Mouse (Mus musculus): Measurements from ENCODE around the gene Bicc1.
"Not testable (repeated sequence)": the region's sequence is repeated elsewhere in the genome, so short reads cannot be mapped to it uniquely, and the experiment has no call there.

Gene Bicc1

DNA sequence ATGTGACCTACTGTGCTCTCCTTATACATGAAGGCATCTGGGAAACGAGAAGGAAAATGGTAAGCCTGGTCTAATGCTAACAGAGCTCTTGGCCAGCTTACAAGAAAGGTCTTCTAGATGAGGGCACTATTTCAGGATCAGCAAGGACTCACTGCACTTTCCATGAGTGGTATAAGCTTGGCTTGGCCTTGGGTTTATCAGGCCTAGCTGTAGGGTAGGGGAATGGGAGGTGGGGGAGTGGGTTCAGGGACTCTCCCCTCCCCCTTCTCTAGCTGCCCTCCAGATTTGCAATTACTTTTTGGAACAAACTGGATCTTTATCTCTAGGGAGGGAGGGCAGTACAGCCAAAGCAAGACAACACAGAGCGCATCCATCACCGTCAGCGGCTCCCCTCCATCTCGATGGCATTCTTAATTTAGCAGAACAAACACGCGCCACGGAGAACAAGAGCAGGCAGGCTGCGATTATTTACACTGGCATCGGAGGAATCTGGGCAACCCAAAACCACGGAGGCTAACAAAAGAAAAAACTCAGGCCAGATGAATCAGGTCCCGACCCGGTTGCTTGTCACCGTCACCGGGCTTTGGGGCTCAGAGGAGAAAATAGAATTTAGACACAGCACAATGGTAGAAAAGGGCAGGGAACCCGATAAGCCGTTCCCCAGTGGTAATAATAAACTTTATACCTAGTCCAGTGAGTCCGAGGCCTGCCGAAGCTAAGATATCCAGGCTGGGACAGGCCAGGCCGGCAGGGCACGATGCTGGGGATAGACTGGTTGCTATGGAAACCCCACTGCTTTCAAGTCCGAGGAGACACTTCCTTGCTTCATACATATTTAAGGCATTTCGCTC lies 210.0 kb downstream of the Bicc1 start:
- DNase-seq (ENCODE audit: low read depth, low spot score) = peak; percentile 51

DNA sequence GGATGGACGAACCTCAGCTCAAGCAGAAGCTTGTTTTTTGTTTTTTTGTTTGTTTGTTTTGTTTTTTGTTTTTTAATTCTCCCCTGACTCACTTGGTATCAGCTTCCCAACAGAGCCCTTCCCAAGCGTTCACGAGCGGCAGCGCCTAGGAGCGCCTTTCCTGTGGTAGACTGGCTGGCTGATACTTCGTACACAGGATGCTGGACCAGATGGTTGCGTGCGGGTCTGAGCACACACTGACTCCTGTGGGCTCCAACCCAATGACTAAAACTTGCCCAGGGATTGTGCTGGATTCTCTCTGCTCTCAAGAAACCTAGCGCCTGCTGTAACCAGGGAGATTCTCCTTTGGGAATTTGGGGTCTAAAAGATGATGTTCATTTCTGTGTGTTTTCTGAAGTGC lies 211.2 kb downstream of the Bicc1 start:
- no peak for DNase-seq (ENCODE audit: low read depth, low spot score)

DNA sequence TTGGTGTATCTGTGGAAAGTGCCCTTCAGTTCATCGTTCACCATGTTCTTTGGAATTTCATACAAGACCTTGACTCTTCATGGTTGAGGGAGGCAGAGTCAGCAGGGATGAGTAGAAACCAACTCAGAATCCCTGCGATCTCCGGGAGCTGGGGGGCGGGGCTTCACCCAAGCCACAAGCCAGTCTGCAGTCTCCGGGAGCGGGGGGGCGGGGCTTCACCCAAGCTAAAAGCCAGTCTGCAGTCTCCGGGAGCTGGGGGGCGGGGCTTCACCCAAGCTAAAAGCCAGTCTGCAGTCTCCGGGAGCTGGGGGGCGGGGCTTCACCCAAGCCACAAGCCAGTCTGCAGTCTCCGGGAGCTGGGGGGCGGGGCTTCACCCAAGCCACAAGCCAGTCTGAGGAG lies 213.4 kb downstream of the Bicc1 start:
- DNase-seq (ENCODE audit: low read depth, low spot score) = not testable (repeated sequence)

DNA sequence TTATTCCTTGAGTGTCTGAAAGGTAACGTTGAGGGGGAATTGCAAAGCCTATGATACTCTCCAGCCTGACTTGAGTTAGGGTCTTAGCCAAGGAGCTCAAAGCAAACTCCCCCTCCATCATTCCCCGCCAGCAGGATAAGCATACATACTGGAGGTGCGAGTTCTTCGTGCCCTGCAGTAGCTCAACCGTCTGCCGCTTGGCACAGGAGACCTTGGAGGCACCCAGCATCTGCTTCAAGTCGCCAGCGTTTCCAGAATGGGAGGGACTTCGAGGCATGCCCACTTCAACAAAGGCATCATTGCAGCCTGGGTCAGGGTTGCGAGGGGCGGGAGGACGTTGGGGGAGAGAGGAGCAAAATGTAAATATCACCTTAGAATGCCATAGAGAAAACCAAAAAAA lies 214.4 kb downstream of the Bicc1 start:
- DNase-seq (ENCODE audit: low read depth, low spot score) = no peak

DNA sequence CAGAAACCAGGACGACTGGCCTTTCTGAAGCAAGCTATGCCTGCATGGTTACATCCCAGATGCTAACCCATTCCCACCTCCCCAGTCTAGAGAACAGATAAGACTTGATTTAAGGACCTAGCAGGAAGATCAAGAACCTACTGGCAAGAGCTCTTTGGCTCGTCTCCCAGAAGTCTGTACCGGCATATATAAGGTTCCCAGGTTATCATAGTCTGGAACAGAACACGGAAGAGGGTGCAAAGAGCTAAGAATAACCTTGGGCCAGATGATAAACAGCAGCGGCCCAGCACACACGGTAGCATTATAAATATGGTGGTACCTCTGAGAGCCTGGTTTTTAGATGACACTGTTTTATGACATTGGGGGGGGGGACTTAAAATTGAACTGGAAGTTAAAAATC lies 217.9 kb downstream of the Bicc1 start:
- no peak for DNase-seq (ENCODE audit: low read depth, low spot score)

DNA sequence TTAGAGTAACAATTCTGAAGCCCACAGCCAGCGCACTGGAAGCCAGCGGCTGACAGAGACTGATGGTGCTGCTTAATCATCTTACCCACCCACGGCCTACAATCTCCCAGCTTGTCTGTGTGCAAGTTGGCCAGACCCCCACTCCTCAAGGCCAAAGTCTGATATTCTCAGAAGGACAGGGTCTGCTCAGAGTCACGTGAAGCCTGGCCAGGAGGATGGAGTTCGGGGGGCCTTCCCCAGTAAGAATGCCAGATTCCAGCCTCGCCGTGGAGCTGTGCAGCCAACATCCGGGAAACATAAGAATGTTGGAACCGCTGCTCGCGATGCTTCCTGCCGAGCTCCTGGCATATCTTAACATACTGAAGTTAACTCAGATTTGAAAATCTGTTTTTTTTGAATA lies 219.7 kb downstream of the Bicc1 start:
- DNase-seq (ENCODE audit: low read depth, low spot score) = no peak

DNA sequence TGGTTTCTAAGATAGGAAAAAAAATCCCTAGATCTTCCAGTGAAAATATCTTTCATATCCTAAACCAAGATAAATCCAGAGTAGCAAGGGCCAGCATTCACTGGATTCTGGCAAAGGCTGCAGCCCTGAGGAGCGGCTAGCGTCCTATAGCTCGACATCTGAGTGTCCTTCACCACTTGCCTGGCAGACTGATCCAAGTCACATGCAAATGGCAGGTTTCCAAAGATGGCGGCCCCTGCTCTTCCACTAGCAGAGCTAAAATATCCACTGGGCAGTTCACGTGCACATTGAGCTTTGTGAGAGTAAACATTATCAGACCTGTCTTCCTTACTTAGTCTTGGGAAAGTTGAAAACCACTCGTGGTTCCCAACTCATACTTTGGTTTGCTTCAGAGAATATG lies 222.1 kb downstream of the Bicc1 start:
- no peak for DNase-seq (ENCODE audit: low read depth, low spot score)

DNA sequence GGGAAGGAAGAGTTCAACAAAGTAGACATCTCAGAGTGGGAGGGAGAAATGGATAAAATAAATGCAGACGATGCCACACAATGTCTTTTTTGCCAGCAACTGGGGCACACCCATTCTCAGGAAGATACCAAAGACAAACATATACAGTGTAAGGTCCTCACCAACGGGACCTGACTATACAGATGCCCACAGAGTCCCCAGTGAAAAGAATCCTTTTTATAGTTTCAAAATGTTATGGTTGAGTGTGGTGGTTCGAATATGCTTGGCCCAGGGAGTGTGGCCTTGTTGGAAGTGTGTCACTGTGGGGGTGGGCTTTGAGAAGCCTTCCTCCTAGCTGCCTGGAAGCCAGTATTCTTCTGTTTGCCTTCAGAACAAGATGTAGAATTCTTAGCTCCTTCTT lies 223.5 kb downstream of the Bicc1 start:
- no peak for DNase-seq (ENCODE audit: low read depth, low spot score)

DNA sequence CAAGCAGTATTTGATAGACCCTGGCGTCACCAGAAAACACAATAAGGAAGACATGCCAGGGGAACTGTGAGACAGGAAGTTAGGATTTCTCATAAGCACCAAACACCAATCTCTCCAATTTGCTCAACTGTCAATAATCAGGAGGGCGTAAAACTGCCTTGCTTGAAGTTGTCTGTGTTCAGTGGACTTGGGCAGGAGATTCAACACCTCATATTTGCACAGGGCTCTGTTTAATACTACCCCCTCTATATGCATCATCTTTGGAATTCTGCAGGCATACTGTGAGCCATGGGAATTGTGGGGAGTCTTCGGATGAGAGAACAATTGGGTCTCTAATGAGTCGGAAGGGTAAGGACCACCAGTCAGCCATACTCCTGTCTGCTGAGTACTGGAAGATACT lies 233.4 kb downstream of the Bicc1 start:
- no peak for DNase-seq (ENCODE audit: low read depth, low spot score)

DNA sequence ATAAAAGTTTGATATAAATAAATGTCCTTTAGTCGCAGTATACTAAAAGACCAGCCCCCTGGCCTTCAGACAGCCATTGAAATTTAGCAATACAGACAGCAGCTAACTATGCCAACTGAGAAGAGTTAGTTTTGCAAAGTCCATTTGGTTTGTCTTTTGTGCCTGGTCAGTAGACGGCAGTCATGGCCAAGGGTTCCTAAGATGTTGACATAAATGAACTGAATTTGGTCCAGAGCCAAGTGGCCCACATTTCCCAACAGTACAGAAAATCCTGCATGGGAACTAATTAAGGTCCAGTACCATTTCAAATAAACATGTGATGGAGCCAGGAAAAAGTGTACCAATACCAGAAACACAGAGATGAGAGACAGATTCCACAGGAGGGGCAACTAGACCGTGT lies 235.2 kb downstream of the Bicc1 start:
- DNase-seq (ENCODE audit: low read depth, low spot score) = no peak

DNA sequence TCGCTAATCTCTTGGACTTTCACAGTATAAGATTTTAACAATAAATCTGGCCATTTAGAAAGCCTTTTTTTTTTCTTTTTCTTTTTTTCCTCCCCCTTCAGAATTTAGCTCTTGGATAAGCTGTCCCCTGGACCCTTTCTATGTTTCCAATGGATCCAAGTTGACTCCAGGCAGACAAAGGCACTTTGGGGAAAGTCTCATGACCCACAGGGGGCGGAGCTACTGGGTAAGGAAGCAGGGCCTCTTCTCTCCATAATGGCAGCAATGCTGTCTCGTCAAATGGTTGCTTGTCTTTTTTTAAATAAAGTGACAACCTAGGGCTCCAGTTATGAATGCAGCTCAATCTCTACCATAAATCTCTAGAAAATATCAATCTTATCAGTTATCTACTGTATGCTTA lies 235.6 kb downstream of the Bicc1 start:
- DNase-seq (ENCODE audit: low read depth, low spot score) = no peak

DNA sequence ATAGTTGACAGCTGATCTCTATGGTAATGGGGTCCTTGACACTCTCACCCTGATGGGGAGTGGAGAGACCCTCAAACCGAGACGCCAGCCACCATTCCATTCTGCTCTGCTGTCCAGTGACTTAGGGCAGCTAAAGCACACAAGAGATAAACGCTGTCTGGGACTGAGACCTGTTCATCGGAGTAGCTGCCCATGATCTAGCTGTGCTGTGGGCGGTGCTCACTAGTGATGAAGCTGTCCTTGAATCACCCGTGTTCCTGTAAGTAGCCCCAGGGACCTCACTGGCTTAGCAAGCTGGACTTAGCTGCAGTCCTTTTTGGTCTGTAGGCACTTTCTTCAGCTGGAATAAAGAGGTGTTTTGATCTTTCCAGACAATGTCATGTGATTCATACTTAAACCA lies 238.0 kb downstream of the Bicc1 start:
- no peak for DNase-seq (ENCODE audit: low read depth, low spot score)

DNA sequence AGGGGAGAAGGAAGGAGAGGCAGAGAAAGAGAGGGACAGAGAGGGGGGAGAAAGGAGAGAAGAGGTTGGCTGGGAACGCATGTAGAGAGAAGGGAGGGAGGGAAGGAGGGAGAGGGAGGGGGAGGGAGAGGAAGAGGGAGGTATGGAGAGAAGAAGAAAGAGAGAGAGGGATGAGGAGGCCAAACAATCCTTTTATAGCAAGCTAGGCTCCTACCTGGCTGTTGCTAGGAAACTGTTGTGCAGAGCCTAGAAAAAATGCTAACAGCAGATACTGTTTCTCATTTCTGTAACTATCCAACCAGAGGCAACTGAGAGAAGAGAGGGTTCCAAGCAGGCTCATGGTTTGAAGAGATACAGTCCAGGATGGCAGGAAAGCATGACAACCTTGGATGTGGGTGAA lies 239.6 kb downstream of the Bicc1 start:
- no peak for DNase-seq (ENCODE audit: low read depth, low spot score)

DNA sequence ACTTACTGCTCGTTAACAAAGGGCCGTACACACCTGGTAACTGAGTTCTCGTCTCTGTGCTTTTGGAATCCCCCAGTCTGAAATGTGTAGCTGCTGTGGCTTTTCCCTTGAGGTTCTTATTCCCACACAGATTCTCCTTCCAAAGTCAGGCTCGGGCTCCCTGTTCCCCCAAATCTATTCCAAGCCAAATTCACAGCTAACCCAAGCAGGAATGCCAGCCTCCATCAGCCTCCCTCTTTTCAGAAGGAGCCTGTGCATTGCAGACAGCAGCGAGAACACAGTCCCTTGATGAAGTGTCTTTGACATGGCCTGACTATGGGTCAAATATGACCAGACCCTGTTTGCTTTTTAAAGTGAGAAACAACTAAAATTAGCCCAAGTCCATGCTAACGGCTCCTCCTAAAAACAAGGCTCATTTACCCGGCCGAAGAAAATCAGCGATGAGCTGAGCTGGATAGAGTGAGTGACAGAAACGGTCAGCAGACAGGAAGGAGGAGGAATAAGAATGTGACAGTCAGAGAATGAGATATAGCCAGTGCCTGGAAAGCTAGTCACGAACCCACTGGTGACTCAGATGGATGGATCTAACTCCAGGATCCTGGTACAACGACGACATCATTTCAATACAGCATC lies 240.4 kb downstream of the Bicc1 start:
- peak; percentile 28 for DNase-seq (ENCODE audit: low read depth, low spot score)

DNA sequence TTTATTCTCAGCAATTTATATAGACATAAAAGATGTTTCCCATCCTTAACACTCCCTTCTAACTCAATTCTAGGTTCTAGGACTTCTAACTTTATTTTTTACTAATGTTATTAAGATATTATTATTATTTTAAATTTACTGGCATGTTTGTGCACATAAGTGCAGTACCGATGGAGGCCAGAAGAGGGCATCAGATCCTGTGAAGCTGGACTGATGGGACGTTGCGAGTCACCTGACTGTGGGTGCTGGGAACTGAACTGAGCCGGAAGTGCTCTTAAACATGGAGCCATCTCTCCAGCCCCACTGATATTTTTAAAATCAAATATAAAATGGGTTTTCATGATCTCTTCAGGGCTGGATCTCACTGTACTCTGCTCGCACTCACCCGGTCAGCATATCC lies 242.8 kb downstream of the Bicc1 start:
- no peak for DNase-seq (ENCODE audit: low read depth, low spot score)

DNA sequence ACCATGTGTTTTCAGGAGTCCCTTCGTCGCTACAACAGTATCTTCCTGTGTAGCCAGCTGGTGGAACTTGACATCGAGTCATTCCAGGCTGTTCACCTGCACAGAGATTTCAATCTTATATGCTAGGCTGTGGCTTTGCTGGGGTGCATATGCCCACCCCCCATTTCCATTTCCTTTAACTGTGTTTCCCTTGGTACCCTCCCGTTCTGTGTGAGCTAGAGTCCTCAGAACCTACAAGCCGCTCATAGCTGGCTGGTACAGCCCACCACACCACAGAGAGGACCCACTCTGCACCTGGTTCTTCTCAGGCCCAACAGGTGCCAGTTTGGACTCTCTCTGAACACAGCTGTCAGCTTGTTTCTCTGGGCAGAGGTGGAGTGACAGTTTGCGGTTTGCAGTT lies 244.4 kb downstream of the Bicc1 start:
- no peak for DNase-seq (ENCODE audit: low read depth, low spot score)

DNA sequence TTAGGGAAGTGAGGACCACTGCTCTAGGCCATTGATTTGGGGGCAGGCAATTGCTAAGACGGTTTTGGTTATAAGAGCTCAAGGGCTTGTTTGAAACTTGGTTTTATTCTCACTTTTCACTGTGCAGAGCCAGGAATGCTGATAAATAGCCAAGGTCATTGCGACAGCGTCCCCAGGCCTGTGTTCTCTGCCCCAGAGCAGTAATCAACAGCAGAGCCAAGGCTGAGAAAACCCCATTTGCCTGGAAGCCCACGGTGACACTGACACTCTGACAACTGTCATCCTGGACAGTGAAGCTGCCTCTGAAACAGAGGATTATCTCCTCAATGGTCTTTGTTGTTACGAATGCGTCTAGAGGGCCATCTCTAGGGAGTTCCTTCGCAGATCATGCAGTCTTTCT lies 255.6 kb downstream of the Bicc1 start:
- DNase-seq (ENCODE audit: low read depth, low spot score) = no peak

DNA sequence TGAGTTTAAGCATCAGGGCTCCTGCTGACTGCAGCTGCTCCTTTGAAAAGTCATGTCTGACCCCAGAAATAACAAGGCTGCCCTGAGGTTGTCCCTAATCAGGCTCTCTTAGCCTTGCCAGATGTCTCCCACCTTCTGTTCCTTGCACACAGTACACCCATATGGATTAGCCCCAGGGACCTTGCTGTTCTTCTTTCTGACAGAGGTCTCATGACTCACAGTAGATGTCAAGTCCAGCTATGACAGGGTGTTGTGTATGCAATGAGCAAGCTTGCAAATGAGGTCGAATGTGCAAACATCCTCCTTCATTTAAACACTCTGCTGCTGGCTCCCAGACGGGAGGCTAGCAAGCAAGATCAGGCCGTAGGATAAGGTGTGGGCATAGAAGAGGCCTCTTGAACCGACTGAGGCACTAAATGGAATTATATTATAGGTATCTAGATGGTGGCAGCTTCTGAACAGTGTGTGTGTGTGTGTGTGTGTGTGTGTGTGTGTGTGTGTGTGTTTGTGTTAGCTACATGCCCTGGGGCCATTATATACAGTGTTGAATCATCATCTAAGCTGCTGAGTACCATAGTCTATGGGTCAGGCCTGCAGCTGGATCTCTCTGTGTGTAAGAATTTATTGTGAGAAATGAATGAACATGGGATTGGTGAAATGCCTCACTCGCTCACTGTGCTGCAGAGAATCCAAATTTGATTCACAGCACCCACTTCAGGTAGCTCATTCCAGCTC lies 256.6 kb downstream of the Bicc1 start:
- DNase-seq (ENCODE audit: low read depth, low spot score) = no peak

DNA sequence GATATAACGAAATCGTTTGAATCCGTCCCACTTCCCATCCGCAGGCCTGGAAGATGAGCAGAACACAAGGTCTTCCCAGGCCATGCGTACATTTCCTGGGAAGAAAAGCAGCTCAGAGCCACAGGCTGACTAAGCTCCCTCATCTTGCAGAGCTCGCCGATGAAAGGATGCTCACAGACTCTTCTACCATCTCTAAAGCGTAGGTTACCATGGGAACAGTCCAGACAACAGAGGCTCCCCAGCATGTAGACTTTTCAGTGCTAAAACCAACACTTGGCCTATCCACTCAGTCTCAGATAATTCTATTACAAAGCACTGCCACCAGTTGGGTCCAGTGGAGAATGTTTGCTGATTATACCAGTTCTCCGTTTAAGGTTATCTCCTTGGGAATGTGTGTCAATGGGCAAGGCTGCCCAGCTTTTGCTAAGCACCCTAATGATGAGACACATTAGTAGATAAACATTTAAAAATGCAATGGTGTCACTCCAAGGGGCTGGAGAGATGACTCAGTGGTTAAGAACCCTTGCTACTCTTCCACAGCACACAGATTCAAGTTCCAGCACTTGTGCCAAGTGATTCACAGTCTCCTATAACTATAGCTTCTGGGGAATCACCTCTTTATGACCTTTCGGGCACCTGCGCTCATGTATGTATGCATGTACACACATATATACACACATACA lies 258.2 kb downstream of the Bicc1 start:
- peak; percentile 68 for DNase-seq (ENCODE audit: low read depth, low spot score)

DNA sequence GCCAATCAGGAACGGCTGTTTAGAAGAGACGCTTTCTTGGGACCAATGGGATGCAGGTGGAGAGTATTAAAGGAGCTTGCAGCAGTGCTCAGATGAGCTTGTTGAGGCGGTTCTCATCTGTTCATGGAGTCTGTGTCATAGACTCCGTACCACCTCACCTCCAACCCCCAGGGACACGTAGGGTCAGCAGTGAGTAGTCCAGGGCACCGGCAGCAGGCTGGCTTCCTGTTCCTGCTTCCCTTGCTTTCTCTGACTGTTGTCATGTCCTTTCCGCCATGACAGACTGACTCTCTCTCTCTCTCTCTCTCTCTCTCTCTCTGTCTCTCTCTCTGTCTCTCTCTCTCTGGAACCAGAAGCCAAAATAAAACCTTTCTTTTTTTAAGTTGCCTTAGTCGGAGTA lies 263.6 kb downstream of the Bicc1 start:
- DNase-seq (ENCODE audit: low read depth, low spot score) = no peak

DNA sequence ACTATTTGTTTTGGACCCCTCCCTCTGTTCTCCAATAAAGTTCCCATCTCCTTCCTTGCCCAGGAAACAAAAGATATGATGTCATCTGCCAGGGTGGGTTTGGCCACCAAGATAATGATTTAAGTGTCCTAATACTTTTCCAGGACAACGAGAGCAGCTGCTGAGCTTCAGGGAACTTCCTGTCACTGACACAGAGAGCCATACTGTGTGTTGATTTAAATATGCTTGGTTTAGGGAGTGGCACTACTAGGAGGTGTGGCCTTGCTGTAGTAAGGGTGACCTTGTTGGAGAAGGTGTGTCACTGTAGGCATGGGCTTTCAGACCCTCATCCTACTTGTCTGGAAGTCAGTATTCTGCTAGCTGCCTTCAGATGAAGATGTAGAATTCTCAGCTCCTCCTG lies 281.5 kb downstream of the Bicc1 start:
- no peak for DNase-seq (ENCODE audit: low read depth, low spot score)

DNA sequence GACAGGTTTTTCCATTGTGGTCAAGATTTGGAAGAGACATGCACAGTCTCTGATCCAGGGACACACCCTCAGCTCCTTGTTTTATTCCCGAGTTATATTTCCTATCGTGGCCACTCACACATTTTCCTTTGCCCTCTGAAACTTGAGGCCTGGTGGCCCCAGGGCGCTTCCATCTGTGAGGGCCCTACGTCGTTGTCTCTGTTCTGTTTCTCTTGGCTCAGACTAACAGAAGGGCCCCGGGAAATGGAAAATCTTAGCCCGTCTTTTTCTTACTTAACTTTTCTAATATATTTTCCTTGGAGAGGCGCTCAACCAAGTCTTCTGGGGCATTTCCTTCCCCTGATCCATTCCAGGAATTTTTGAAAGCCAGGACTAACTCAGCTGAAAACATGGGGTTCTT lies 281.9 kb downstream of the Bicc1 start:
- DNase-seq (ENCODE audit: low read depth, low spot score) = no peak

Data from telencephalon, adult 2 months (tissue).